Mouse (Mus musculus) gastrocnemius, adult 2 months (tissue): Measurements from ENCODE around the gene Ubiad1. TPM values are rescaled to one million over a fixed set of nuclear protein-coding genes. Genes with fewer than 3 reads are reported as not detected.

Experiments
- DNase-seq: peaks from one replicate; pipeline ENCODE4 v3.0.0; 2022
- H3K27ac ChIP-seq: fragments of 200-600 bp; 2 replicates; pipeline ENCODE4 v1.8.1; 2022; ENCODE audit warnings: mild to moderate bottlenecking
- H3K4me3 ChIP-seq: fragments of 200-600 bp; 2 replicates; pipeline ENCODE4 v1.8.1; 2022; ENCODE audit warnings: mild to moderate bottlenecking, moderate library complexity
- CTCF ChIP-seq: fragments of 200-600 bp; IDR thresholded peaks from 2 replicates; pipeline ENCODE4 v1.8.1; 2022; ENCODE audit warnings: antibody characterized with exemption, mild to moderate bottlenecking, moderate library complexity
- intact Hi-C: fragments of 180-260 bp; cut with DNase I; formaldehyde crosslinking; loops from one replicate; pipeline ENCODE4 v1.15.1; 2025
- total RNA-seq, 2 experiments: library from RNA; stranded (reverse); gene quantifications; 2 replicates each; pipeline ENCODE4 v1.2.3; 2021

Ubiad1 gene
- total RNA-seq, 2 experiments from 2014 or later, result 10.3 to 18.0 TPM

DNA sequence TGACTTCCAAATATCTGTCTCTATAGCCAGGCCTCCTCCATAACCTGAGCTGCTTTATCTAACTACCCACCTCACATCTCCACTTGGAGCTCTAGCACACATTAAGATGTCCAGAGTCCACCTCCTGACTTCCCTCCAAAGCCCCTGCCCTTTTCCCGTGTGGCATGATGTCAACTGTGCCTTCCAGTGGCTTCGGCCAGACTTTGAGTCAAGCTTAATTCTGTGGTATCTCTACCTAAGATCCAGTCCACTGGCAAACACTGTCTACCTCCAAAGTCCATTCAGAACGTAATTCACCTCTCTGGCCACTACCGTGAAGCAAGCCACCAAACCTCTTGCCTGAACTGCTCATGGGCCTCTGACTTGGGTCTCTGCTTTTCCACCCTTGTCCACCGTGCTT lies 2.6 kb downstream of the Ubiad1 start:
- peak overlapping the region; percentile 21; the same call in 1 of the 2 replicates for H3K4me3 ChIP-seq
- intact Hi-C loops, result no loop called here
- no peak for TF ChIP-seq CTCF
- H3K27ac ChIP-seq, result peak overlapping the region; percentile 43; the same call in 1 of the 2 replicates
- DNase-seq, result no peak

DNA sequence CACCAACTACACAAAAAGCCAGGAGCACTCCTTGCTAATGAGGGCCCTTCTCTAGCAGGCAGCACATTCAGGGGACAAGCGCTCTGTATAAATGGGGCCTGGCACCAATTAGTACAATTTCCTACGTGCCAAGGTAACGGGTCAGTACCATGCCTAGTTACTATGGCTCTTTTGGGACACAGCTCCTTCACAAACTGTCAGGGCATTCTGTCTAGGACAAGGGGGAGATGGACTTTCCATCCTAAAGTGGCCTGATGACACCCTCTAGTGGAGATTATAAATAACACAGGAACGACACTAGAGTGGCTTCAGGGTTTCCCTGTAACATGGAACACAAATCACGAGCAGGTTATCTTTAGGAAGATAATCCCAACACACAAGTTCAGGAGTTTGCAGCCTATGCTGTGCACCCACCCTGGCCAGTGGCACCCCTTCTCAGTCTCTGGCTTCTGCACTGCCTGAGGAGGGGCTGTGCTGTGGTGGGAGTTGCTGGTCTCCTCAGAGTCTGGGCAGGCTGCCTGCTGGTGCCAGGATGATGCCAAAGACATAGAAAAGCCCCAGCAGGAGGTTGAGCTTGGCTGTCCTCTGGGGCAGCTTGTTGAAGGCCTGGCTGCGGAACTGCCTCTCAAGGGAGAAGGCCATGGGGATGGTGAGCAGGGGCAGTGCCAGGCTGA lies 8.8 kb downstream of the Ubiad1 start:
- TF ChIP-seq CTCF, result peak; percentile 59
- intact Hi-C loops, result no loop called here
- DNase-seq, result no peak
- H3K27ac ChIP-seq, result no peak overlapping the region
- no peak overlapping the region for H3K4me3 ChIP-seq

- H3K27ac ChIP-seq, result no peak overlapping the region
- TF ChIP-seq CTCF, result no peak
- intact Hi-C loops, result no loop called here
Measured at GRCm38 (mm10) chr4:148435106-148435505, 9.5 kb downstream of the Ubiad1 start.

DNA sequence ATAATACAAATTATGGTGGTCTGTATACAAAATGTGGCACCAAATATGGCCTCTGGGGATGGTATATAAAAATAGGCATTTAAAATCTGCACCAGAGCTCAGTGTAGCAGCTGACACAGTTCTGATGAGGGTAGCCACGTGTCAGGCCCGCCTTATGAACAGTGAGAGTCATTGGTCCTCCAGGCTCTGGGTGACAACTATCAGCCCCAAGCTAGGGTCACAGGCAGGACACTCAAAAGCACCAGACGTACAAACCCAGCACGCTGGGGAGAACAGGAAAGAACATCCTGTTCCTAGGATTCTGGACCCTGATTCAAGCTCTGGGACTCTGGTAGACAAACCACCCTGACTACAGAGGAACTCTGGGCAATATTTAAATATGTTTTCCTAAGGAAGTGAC lies 10.0 kb downstream of the Ubiad1 start:
- Histone ChIP-seq H3K27ac (no peak overlapping the region), H3K4me3 (no peak overlapping the region)
- no peak for DNase-seq
- TF ChIP-seq CTCF, result no peak
- intact Hi-C loops, result no loop called here

More at GRCm38 (mm10) chr4:148435106-148435505, 9.5 kb downstream of the Ubiad1 start:
- no peak for DNase-seq
- no peak overlapping the region for H3K4me3 ChIP-seq

DNA sequence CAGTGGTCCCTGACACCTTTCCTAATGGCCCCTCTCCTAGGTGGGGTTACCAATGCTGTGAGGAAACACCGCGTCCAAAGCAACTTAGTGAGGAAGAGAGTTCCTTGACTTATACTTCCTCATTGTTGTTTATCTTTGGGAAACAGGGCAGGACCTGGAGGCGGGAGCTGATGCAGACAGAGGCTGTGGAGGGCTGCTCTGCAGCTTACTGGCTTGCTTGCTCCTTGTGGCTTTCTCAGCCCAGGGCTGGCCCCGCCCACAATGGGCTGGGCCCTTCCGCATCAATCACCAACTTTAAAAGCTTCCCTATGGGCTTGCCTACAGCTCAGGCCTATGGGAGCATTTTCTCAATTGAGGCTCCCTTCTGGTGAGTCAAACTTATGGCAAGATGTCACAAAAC lies 10.8 kb downstream of the Ubiad1 start:
- no peak overlapping the region for H3K4me3 ChIP-seq
- DNase-seq, result no peak
- intact Hi-C loops, result no loop called here
- no peak overlapping the region for H3K27ac ChIP-seq
- TF ChIP-seq CTCF, result no peak

DNA sequence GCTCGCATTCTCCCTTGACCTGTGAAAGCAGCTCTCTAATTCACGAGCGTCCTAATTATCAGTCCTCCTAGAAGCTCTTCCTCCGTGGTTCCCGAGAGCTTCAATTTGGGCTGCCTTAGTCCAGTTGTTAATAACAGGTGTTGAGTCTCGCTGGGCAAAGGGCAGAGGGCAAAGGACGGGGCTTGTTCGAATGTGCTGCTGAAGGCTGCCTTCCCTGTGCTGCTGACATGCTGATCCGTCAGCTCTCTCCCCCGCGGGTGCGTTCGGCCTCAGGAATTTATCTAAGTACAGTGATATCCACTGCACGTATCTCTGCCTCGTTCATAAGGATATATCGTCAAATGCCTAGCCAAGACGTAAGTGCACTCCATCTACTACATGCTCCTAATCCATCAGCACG lies 11.2 kb downstream of the Ubiad1 start:
- TF ChIP-seq CTCF, result no peak
- intact Hi-C loops, result no loop called here
- no peak overlapping the region for H3K4me3 ChIP-seq

GRCm38 (mm10) chr4:148432488-148432887 lies 12.1 kb downstream of the Ubiad1 start:
- H3K27ac ChIP-seq, result no peak overlapping the region
- H3K4me3 ChIP-seq, result no peak overlapping the region
- intact Hi-C loops, result no loop called here
- no peak for TF ChIP-seq CTCF
- no peak for DNase-seq

More for the DNA sequence above, 11.2 kb downstream of the Ubiad1 start:
- DNase-seq, result no peak
- no peak overlapping the region for H3K27ac ChIP-seq

DNA sequence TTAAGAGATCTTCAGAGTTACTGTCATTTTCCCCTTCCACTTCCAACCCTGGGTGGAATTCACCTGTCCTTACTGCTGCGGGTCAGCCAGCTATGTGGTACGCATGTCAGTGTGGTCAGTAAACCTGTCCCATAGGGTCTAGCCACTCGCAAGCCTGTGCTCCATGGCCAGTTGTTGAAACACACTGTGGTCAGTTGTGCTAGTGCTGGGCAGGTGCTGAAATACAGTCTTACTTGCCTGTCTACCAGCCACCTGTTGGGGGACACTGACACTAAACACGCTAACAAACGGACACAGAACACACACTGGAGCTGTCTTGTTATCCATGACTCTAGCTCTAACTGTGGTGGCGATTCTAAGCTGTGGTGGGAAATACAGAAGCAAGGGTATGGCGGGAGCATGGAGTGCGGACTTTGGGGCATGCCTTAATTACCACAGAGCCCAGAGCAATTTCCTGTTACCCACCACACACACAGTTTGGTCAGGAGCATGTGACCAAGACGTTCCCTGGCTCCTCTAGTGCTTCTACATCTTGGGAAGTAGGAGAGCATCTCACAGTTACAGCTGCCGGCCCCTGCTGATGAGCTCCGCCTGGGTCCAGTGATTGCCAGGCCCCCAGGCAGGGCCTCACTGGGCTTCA lies 13.6 kb downstream of the Ubiad1 start:
- intact Hi-C loops, result no loop called here
- Histone ChIP-seq H3K27ac (no peak overlapping the region), H3K4me3 (no peak overlapping the region)
- TF ChIP-seq CTCF, result no peak
- no peak for DNase-seq

DNA sequence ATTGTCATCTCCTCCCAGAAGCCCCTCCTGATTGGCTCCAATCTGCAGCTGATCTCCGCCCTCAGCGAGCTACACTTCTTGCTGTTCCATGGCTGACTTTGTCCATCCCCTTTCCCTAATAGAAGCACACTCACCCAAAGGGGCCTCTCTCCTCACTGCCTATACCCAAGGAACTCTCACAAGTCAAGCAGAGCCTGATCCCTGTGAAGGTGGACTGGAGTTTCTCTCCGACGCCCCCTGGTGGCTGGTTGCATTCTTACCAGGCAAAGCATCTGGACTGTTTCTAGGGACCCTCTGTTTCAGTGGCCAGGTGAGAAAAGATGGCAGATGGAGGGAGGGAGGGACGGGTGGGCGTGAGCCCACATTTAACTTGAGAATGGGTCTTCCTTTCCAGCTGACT lies 14.9 kb downstream of the Ubiad1 start:
- H3K27ac ChIP-seq, result no peak overlapping the region
- H3K4me3 ChIP-seq, result no peak overlapping the region
- intact Hi-C loops, result loop anchor here (2.0 kb wide), 2 partner anchors 259 to 315 kb away; no protein-coding TSS in a partner anchor
- peak; percentile 83 for TF ChIP-seq CTCF
- peak; percentile 72 for DNase-seq

DNA sequence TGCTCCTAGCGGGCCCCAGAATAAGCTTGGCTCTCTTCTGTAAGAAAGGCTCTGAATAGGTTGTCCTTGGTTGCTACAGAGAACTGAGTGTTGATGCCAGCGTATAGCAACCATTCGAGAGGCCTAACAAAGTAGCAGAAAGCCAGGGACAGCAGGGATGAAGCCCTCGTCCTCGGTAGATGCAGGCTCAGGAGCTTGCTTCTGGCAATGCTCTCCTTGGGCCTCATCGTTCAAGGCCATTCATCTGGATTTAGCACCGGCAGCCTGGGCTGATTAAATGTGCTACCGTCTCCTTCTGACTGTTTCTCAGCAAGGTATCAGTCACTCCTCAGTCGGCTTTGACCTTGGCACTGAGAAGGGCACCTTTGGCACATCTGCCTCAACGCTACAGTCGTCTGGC lies 15.4 kb downstream of the Ubiad1 start:
- TF ChIP-seq CTCF, result no peak
- intact Hi-C loops, result loop anchor here (2.0 kb wide), 2 partner anchors 258 to 314 kb away; no protein-coding TSS in a partner anchor
- H3K4me3 ChIP-seq, result no peak overlapping the region
- no peak for DNase-seq
- H3K27ac ChIP-seq, result no peak overlapping the region

- no peak for DNase-seq
- TF ChIP-seq CTCF, result no peak
- Histone ChIP-seq H3K27ac (no peak overlapping the region), H3K4me3 (no peak overlapping the region)
- intact Hi-C loops, result loop anchor here (2.0 kb wide), 2 partner anchors 258 to 314 kb away; no protein-coding TSS in a partner anchor
Measured at GRCm38 (mm10) chr4:148428544-148428943, 16.0 kb downstream of the Ubiad1 start.

DNA sequence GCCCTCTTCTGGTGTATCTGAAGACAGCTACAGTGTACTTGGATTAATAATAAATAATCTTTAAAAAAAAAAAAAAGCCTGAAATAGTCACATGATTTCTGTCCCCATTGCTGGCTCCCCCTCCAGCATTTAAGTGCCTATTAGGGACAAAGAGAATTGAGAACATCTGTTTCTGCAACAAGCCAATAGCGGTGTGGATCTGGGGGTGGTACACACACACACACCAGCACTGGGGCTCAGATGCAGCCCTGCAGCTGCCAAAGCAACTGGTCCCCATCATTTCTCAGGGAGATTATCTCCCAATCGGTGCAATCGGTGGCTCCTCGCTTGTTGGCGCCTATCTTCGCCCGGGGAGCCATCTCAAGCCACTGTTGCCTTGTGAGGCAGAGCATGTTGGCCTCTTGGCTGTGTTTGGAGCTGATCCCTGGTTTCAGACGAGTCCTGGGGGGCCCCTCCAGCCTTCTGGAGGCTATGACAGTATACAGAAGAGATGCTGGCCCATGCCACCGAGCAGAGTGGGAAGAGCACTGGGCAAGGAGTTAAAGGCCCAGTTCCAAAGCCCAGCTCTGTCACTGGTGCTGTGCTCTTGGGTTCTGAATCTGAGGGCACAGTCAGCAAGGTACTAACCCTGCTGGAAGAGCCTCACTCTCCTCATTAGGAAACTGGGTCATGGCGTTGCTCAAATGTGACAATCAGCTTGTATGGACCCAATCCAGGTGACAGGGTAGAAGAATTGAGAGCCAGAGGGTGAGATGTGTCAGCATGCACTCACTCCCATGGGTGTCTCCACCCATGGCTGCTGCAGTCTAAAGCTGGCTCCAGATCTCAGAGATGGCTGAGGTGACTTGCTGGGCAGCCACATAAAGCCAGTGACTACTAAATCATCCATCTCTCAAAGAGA lies 17.4 kb downstream of the Ubiad1 start:
- peak; percentile 61 for DNase-seq
- Histone ChIP-seq H3K27ac (0 out of 2 replicates have a peak overlapping the region, but pooled peaks have one; percentile 28), H3K4me3 (no peak overlapping the region)
- intact Hi-C loops, result no loop called here
- TF ChIP-seq CTCF, result peak; percentile 23; the same call in 1 of the 2 replicates

- DNase-seq, result no peak
- no peak overlapping the region for H3K27ac ChIP-seq
- intact Hi-C loops, result no loop called here
- H3K4me3 ChIP-seq, result no peak overlapping the region
- TF ChIP-seq CTCF, result no peak
Measured at GRCm38 (mm10) chr4:148417559-148417958, 27.0 kb downstream of the Ubiad1 start.
